Mouse (Mus musculus) stomach, postnatal 0 days (tissue): Measurements from ENCODE around the gene Fnbp4.

Source experiments
- CTCF ChIP-seq: IDR thresholded peaks from 2 replicates; pipeline ENCODE4 v1.5.1; 2016; ENCODE audit warnings: antibody characterized with exemption, low read depth, mild to moderate bottlenecking, moderate library complexity
- EP300 ChIP-seq: optimal IDR thresholded peaks from 2 replicates; pipeline ENCODE3; 2016; ENCODE audit warnings: antibody characterized with exemption

- TF ChIP-seq CTCF (no peak), EP300 (no peak)
Observed at GRCm38 (mm10) chr2:90749676-90750459, 4.7 kb downstream of the Fnbp4 start.
